Comparison of ENCODE assay signal across 8 mouse cellular contexts in genomic region chr5:115430187-115430960, GRCm38 (mm10). TPM values are rescaled to one million over a fixed set of nuclear protein-coding genes. Genes with fewer than 3 reads are reported as not detected.
DNase-seq lines count a peak whose midpoint lies in the region; ATAC-seq and TF ChIP-seq lines count a peak whose summit lies in the region.

No protein-coding gene starts in this region.

- H3K36me3 ChIP-seq in heart, embryonic 11.5 days (ENCODE audit: control insufficient read depth, insufficient read depth, low read length) = no peaks in the 10 kb centered on the region
- peaks cover 56% of the 10 kb centered on the region for H3K36me3 ChIP-seq in hindbrain, embryonic 10.5 days
- H3K36me3 ChIP-seq in liver, postnatal 0 days (replicated peaks; ENCODE audit: insufficient read depth, low read length) = no peaks in the 10 kb centered on the region

- H3K9ac ChIP-seq in heart, embryonic 11.5 days (ENCODE audit: low read depth, low read length) = peak overlapping the region; percentile 82
- peak overlapping the region; percentile 50; the same call in 1 of the 2 replicates for H3K9ac ChIP-seq in liver, postnatal 0 days (replicated peaks)

- peak overlapping the region; percentile 96 for H3K4me2 ChIP-seq in heart, embryonic 11.5 days
- H3K4me2 ChIP-seq in liver, postnatal 0 days (ENCODE audit: low read depth, low read length) = peak overlapping the region; percentile 81

- DNase-seq in heart, adult 18-20 months = no peak
- DNase-seq in adrenal gland, postnatal 14 days = peak; percentile 42
- peak; percentile 56 for DNase-seq in hindbrain, embryonic 10.5 days (ENCODE audit: low spot score)
- DNase-seq in liver, postnatal 0 days = no peak
- no peak for DNase-seq in urinary bladder, adult 18-20 months (ENCODE audit: low spot score in 2 of 2)
- DNase-seq in gastrocnemius, postnatal 25 days = no peak
- no peak for DNase-seq in gastrocnemius, adult 8-10 months (ENCODE audit: low spot score in 2 of 2)

- H3K9me3 ChIP-seq in heart, embryonic 11.5 days (replicated peaks; ENCODE audit: control insufficient read depth, low read length) = no peaks in the 10 kb centered on the region
- H3K9me3 ChIP-seq in hindbrain, embryonic 10.5 days = no peaks in the 10 kb centered on the region
- no peaks in the 10 kb centered on the region for H3K9me3 ChIP-seq in liver, postnatal 0 days (ENCODE audit: low read length)

- H3K27me3 ChIP-seq in heart, embryonic 11.5 days (ENCODE audit: control insufficient read depth, insufficient read depth, low read length) = peaks cover 25% of the 10 kb centered on the region
- 0 out of 2 replicates have a peak, but pooled peaks cover 3% of the 10 kb centered on the region for H3K27me3 ChIP-seq in hindbrain, embryonic 10.5 days (ENCODE audit: insufficient read depth, poor library complexity, severe bottlenecking)
- peaks cover 63% of the 10 kb centered on the region for H3K27me3 ChIP-seq in liver, postnatal 0 days (ENCODE audit: insufficient read depth, low read length)

- H3K4me1 ChIP-seq in heart, embryonic 11.5 days (ENCODE audit: control insufficient read depth, insufficient read depth, low read length) = peaks cover 19% of the 10 kb centered on the region; the same call in 1 of the 2 replicates
- peaks cover 70% of the 10 kb centered on the region for H3K4me1 ChIP-seq in hindbrain, embryonic 10.5 days (replicated peaks)
- peaks cover 4% of the 10 kb centered on the region; the same call in 1 of the 2 replicates for H3K4me1 ChIP-seq in liver, postnatal 0 days (ENCODE audit: insufficient read depth)

- no peak for TF ChIP-seq EP300 in liver, postnatal 0 days (IDR thresholded peaks at IDR 0.05; ENCODE audit: low read depth)

- no peak for ATAC-seq in heart, embryonic 11.5 days (replicated peaks; ENCODE audit: insufficient number of reproducible peaks, low FRiP score, low TSS enrichment)
- ATAC-seq in liver, postnatal 0 days = no peak

- peak overlapping the region; percentile 86 for H3K4me3 ChIP-seq in heart, embryonic 11.5 days (ENCODE audit: low read depth, low read length)
- peak overlapping the region; percentile 100 for H3K4me3 ChIP-seq in hindbrain, embryonic 10.5 days
- H3K4me3 ChIP-seq in liver, postnatal 0 days (ENCODE audit: low read depth, low read length) = peak overlapping the region; percentile 49

- no peak for TF ChIP-seq CTCF in liver, postnatal 0 days (IDR thresholded peaks at IDR 0.05; ENCODE audit: low read depth)

- 1% methylated on average over 44 of the region's 73 CpGs for WGBS in heart, embryonic 11.5 days (ENCODE audit: insufficient replicate concordance)
- WGBS in hindbrain, embryonic 10.5 days = under 1% methylated on average over 71 of the region's 73 CpGs
- WGBS in liver, postnatal 0 days (ENCODE audit: insufficient replicate concordance) = 2% methylated on average over 43 of the region's 73 CpGs

- peak overlapping the region; percentile 46 for H3K27ac ChIP-seq in heart, embryonic 11.5 days (ENCODE audit: low read depth, low read length)
- H3K27ac ChIP-seq in hindbrain, embryonic 10.5 days = peak overlapping the region; percentile 100
- no peak overlapping the region for H3K27ac ChIP-seq in liver, postnatal 0 days (ENCODE audit: low read depth)

RNA-seq across cellular contexts. Expression of gene Msi1, which starts 1.0 kb away (rescaled TPM):
- 7.6 and 9.4 TPM in 2 replicates for polyA plus RNA-seq in heart, embryonic 11.5 days (2014; fragmentation: Nextera tagmentation; extraction: Ambion mirVana)
- under 1 TPM; 0.40 to 0.67 TPM for total RNA-seq in heart, adult 18-20 months (2021)
- 15.2 and 15.8 TPM in 2 replicates for total RNA-seq in adrenal gland, postnatal 14 days (2021)
- polyA plus RNA-seq in hindbrain, embryonic 10.5 days (2016; fragmentation: Nextera tagmentation; extraction: Ambion mirVana) = 167 and 222 TPM in 2 replicates
- 0.15 and 0.26 TPM in 2 replicates for polyA plus RNA-seq in liver, postnatal 0 days (2015; fragmentation: Nextera tagmentation; extraction: Ambion mirVana)
- total RNA-seq in gastrocnemius, postnatal 25 days (2021) = under 1 TPM; 0.29 to 0.61 TPM
- under 1 TPM in 2 of 4 experiments, not detected in 2; 0.19 to 0.27 TPM for total RNA-seq in gastrocnemius, adult 8-10 months (2022)

RNA-seq across cellular contexts. Expression of gene Pla2g1b, which starts 35.7 kb away (rescaled TPM):
- 1.0 and 1.2 TPM in 2 replicates for polyA plus RNA-seq in heart, embryonic 11.5 days (2014; fragmentation: Nextera tagmentation; extraction: Ambion mirVana)
- total RNA-seq in heart, adult 18-20 months (2021) = not detected
- total RNA-seq in adrenal gland, postnatal 14 days (2021) = not detected in 2 replicates
- 0.51 TPM in 1 of 2 replicates, not detected in the other for polyA plus RNA-seq in hindbrain, embryonic 10.5 days (2016; fragmentation: Nextera tagmentation; extraction: Ambion mirVana)
- not detected in 2 replicates for polyA plus RNA-seq in liver, postnatal 0 days (2015; fragmentation: Nextera tagmentation; extraction: Ambion mirVana)
- total RNA-seq in gastrocnemius, postnatal 25 days (2021) = not detected
- total RNA-seq in gastrocnemius, adult 8-10 months (2022) = not detected

RNA-seq across cellular contexts. Expression of gene Sirt4, which starts 54.2 kb away (rescaled TPM):
- 15.8 and 19.2 TPM in 2 replicates for polyA plus RNA-seq in heart, embryonic 11.5 days (2014; fragmentation: Nextera tagmentation; extraction: Ambion mirVana)
- 10 to 100 TPM; 13.6 to 19.5 TPM for total RNA-seq in heart, adult 18-20 months (2021)
- total RNA-seq in adrenal gland, postnatal 14 days (2021) = 18.1 and 23.5 TPM in 2 replicates
- polyA plus RNA-seq in hindbrain, embryonic 10.5 days (2016; fragmentation: Nextera tagmentation; extraction: Ambion mirVana) = 17.2 and 17.3 TPM in 2 replicates
- 3.5 and 3.9 TPM in 2 replicates for polyA plus RNA-seq in liver, postnatal 0 days (2015; fragmentation: Nextera tagmentation; extraction: Ambion mirVana)
- 10 to 100 TPM; 13.8 to 14.1 TPM for total RNA-seq in gastrocnemius, postnatal 25 days (2021)
- 10 to 100 TPM in 1 of 4 experiments, 1 to 10 TPM in 3; 7.2 to 13.5 (median 9.4) TPM for total RNA-seq in gastrocnemius, adult 8-10 months (2022)

Comparison
In these comparisons a context has a peak if more than half of its experiments do, and no peak if none do; other contexts are left out.
1. H3K4me3 ChIP-seq: peak in every context shown above with its lines; median percentile 100 in hindbrain, embryonic 10.5 days; 86 in heart, embryonic 11.5 days; 49 in liver, postnatal 0 days.
2. DNase-seq: peak in adrenal gland, postnatal 14 days (single experiment) and hindbrain, embryonic 10.5 days (single experiment); none in heart, adult 18-20 months (0 of 2), liver, postnatal 0 days (single experiment), urinary bladder, adult 18-20 months (0 of 2), gastrocnemius, postnatal 25 days (single experiment) and gastrocnemius, adult 8-10 months (0 of 2).